Mouse (Mus musculus): Measurements from ENCODE around the gene Cd38. TPM values are rescaled to one million over a fixed set of nuclear protein-coding genes. Genes with fewer than 3 reads are reported as not detected.

Cd38 gene
- 0.40 and 0.48 TPM in 2 replicates for polyA plus RNA-seq (2012; rRNA removed)

DNA sequence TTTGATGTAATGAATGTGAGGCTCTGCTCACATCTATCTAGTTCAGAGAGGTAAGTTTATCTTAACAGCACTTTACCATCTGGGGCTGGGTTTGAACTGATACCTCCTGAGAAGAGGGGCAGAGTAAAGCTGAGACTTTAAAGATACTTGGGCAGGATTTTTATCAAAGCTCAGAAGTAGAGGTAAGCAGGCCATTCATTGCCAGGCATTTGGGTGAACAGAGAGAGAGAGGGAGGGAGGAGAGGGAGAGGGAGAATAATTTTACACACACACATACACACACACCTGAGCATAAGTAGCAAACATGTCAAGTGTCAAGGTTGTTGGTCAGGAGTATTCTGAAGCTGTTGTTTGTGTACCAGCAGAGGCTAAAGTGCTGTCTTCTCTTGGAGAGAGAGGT, at the start of gene Cd38:
TSS of gene Cd38 (plus strand) at position 301 of the 400 bp plus-strand sequence.
- no peak within 1 kb of the TSS for H3K27ac ChIP-seq (ENCODE audit: control insufficient read depth, insufficient read depth, low read depth, low read length)
- H3K27me3 ChIP-seq (ENCODE audit: control insufficient read depth, insufficient read depth, low read length), result no peaks in the 10 kb centered on the region
- peaks cover 7% of the 10 kb centered on the region; the same call in 1 of the 2 replicates for H3K4me1 ChIP-seq (ENCODE audit: control insufficient read depth, insufficient read depth, low read length)
- no peak for TF ChIP-seq CTCF (IDR thresholded peaks at IDR 0.05; ENCODE audit: control insufficient read depth, insufficient read depth, insufficient replicate concordance, low read depth, low read length)
- TF ChIP-seq POLR2A (IDR thresholded peaks at IDR 0.05; ENCODE audit: control insufficient read depth, low read depth, low read length), result no peak
- peak within 1 kb of the TSS; percentile 19 for H3K4me3 ChIP-seq (ENCODE audit: control insufficient read depth, low read depth, low read length)
- H3K36me3 ChIP-seq (ENCODE audit: control insufficient read depth, insufficient read depth, low read length), result no peaks in the 10 kb centered on the region

DNA sequence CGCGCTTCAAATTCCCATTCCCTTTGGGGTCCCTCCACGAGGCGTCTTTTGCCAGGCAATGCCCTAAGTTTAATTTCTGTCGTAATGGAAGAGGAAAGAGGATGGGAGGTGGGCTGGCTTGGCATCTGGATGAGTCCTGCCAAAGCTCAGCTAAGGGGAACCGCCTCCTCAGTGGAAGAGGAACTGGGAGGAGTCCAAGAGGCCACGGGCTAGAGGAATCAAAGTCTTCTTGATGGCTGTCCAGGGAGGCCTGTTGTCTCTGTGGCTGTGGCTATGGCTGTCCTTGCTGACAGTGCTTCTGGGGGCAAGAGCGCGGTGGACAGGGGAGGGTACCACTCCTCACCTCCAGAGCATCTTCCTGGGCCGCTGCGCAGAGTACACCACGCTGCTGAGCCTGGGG, 49.7 kb upstream of the Cd38 start, which contains the start of gene Bst1:
TSS of gene Bst1 (plus strand) at position 191 of the 400 bp plus-strand sequence.
- TF ChIP-seq CTCF (IDR thresholded peaks at IDR 0.05; ENCODE audit: control insufficient read depth, insufficient read depth, insufficient replicate concordance, low read depth, low read length) (no peak), POLR2A (IDR thresholded peaks at IDR 0.05; ENCODE audit: control insufficient read depth, low read depth, low read length) (no peak)
- no peaks in the 10 kb centered on the region; the same call in 1 of the 2 replicates for H3K4me1 ChIP-seq (ENCODE audit: control insufficient read depth, insufficient read depth, low read length)
- H3K27me3 ChIP-seq (ENCODE audit: control insufficient read depth, insufficient read depth, low read length), result no peaks in the 10 kb centered on the region
- no peak within 1 kb of the TSS for H3K27ac ChIP-seq (ENCODE audit: control insufficient read depth, insufficient read depth, low read depth, low read length)
- H3K36me3 ChIP-seq (ENCODE audit: control insufficient read depth, insufficient read depth, low read length), result no peaks in the 10 kb centered on the region
- H3K4me3 ChIP-seq (ENCODE audit: control insufficient read depth, low read depth, low read length), result no peak within 1 kb of the TSS

DNA sequence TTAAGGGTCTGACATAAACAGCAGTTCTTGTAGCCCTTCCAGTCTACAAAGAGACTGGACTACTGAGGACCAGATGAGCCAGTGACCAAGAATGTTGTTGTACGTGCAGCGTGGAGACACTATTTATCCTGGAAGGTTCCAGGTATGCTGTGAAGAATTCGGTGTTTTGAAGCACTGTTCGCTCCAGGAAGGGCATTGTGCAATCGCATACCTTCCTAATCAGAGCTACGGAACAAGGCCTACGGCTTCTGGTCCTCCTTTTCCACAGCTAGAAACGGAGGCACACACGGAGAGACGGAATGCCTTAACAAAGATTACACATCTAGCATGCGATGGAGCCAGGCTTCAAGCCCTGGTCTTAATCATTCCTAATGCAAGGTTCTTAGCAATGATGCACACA, 47.6 kb upstream of the Cd38 start:
- no peak for TF ChIP-seq CTCF (IDR thresholded peaks at IDR 0.05; ENCODE audit: control insufficient read depth, insufficient read depth, insufficient replicate concordance, low read depth, low read length)
- no peak for TF ChIP-seq POLR2A (IDR thresholded peaks at IDR 0.05; ENCODE audit: control insufficient read depth, low read depth, low read length)
- Histone ChIP-seq H3K27ac (ENCODE audit: control insufficient read depth, insufficient read depth, low read depth, low read length) (no peak overlapping the region), H3K4me1 (ENCODE audit: control insufficient read depth, insufficient read depth, low read length) (no peaks in the 10 kb centered on the region; the same call in 1 of the 2 replicates), H3K27me3 (ENCODE audit: control insufficient read depth, insufficient read depth, low read length) (no peaks in the 10 kb centered on the region), H3K36me3 (ENCODE audit: control insufficient read depth, insufficient read depth, low read length) (no peaks in the 10 kb centered on the region), H3K4me3 (ENCODE audit: control insufficient read depth, low read depth, low read length) (no peak overlapping the region)

DNA sequence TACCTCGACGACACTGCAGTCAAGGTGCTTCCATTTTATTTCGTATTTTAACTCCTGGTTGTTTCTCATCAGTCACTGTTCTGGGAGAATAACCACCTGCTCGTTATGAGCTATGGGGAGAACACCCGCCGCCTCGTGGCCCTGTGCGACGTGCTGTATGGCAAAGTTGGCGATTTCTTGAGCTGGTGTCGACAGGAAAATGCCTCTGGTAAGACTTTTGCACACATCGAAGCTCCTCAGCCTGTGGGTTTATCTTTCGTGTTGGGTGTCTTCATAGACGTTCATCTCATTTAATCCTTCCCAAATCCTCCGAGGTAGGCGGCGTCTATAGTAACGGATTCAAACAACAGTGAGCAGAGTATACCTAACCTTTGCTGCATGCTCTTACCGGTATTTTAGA, 46.8 kb upstream of the Cd38 start, which contains the start of gene Fbxl5:
TSS of gene Fbxl5 (minus strand) at position 101 of the 400 bp plus-strand sequence.
- TF ChIP-seq POLR2A (IDR thresholded peaks at IDR 0.05; ENCODE audit: control insufficient read depth, low read depth, low read length) (no peak), CTCF (IDR thresholded peaks at IDR 0.05; ENCODE audit: control insufficient read depth, insufficient read depth, insufficient replicate concordance, low read depth, low read length) (no peak)
- no peak within 1 kb of the TSS for H3K27ac ChIP-seq (ENCODE audit: control insufficient read depth, insufficient read depth, low read depth, low read length)
- H3K27me3 ChIP-seq (ENCODE audit: control insufficient read depth, insufficient read depth, low read length), result no peaks in the 10 kb centered on the region
- H3K36me3 ChIP-seq (ENCODE audit: control insufficient read depth, insufficient read depth, low read length), result no peaks in the 10 kb centered on the region
- H3K4me1 ChIP-seq (ENCODE audit: control insufficient read depth, insufficient read depth, low read length), result no peaks in the 10 kb centered on the region; the same call in 1 of the 2 replicates
- no peak within 1 kb of the TSS for H3K4me3 ChIP-seq (ENCODE audit: control insufficient read depth, low read depth, low read length)

DNA sequence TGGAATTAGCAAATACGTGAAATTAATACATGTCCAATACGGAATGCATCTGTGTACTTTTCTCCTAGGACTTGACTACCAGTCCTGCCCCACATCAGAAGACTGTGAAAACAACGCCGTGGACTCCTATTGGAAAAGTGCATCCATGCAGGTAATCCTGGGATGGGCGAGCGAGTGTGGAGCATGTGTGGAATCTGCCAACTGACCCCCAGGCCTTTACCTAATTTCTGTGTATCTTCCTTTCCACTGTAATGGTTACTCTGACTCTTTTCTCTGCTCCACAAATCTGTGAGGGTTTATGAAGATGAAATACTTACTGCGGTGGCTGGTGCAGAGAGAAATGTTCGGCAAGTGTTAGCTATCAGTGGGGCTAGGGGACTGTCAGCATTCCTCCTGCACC, 46.2 kb upstream of the Cd38 start:
- Histone ChIP-seq H3K4me1 (ENCODE audit: control insufficient read depth, insufficient read depth, low read length) (no peaks in the 10 kb centered on the region; the same call in 1 of the 2 replicates), H3K27me3 (ENCODE audit: control insufficient read depth, insufficient read depth, low read length) (no peaks in the 10 kb centered on the region), H3K27ac (ENCODE audit: control insufficient read depth, insufficient read depth, low read depth, low read length) (no peak overlapping the region), H3K36me3 (ENCODE audit: control insufficient read depth, insufficient read depth, low read length) (no peaks in the 10 kb centered on the region), H3K4me3 (ENCODE audit: control insufficient read depth, low read depth, low read length) (no peak overlapping the region)
- no peak for TF ChIP-seq CTCF (IDR thresholded peaks at IDR 0.05; ENCODE audit: control insufficient read depth, insufficient read depth, insufficient replicate concordance, low read depth, low read length)
- no peak for TF ChIP-seq POLR2A (IDR thresholded peaks at IDR 0.05; ENCODE audit: control insufficient read depth, low read depth, low read length)

DNA sequence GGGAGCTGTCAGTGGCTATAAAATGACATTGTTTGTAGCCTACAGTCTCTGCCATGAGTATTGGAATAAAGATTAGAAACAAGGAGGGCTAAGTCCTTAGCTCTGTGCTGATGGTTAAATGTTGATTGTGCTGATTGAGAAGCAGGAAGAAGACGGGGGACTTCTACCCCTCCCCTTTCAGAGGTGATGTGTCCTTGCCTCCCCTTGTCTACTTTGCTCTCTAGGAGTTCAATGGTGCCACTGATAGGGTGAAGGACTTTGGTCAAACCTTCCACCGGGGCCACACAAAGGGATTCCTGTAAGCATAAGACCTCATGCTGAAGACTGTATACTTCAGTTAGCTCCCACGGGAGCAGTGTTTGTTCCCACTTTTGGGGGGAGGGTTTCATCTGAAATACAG, 45.5 kb upstream of the Cd38 start:
- Histone ChIP-seq H3K27me3 (ENCODE audit: control insufficient read depth, insufficient read depth, low read length) (no peaks in the 10 kb centered on the region), H3K36me3 (ENCODE audit: control insufficient read depth, insufficient read depth, low read length) (no peaks in the 10 kb centered on the region), H3K27ac (ENCODE audit: control insufficient read depth, insufficient read depth, low read depth, low read length) (no peak overlapping the region), H3K4me3 (ENCODE audit: control insufficient read depth, low read depth, low read length) (no peak overlapping the region), H3K4me1 (ENCODE audit: control insufficient read depth, insufficient read depth, low read length) (no peaks in the 10 kb centered on the region; the same call in 1 of the 2 replicates)
- TF ChIP-seq CTCF (IDR thresholded peaks at IDR 0.05; ENCODE audit: control insufficient read depth, insufficient read depth, insufficient replicate concordance, low read depth, low read length) (no peak), POLR2A (IDR thresholded peaks at IDR 0.05; ENCODE audit: control insufficient read depth, low read depth, low read length) (no peak)

DNA sequence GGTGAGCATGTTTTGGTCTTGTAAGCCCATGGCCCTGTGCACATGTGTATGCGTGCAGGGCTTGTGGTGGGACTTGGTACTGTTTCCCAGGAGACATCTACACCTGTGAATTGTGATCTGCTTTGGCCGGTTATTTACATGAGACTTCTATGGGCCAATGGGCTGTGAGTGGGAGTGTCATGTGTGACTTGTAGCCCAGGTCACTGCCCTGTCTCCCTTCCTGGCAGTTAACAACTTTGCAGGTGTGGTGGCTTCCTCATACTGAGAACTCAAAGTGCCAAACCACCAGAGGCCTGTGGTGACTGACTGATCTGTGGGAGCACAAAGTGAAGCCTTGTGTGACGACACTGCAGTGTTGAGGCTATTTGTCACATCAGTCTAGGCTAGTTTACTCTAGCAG, 43.8 kb upstream of the Cd38 start:
- TF ChIP-seq CTCF (IDR thresholded peaks at IDR 0.05; ENCODE audit: control insufficient read depth, insufficient read depth, insufficient replicate concordance, low read depth, low read length) (no peak), POLR2A (IDR thresholded peaks at IDR 0.05; ENCODE audit: control insufficient read depth, low read depth, low read length) (no peak)
- Histone ChIP-seq H3K27ac (ENCODE audit: control insufficient read depth, insufficient read depth, low read depth, low read length) (no peak overlapping the region), H3K27me3 (ENCODE audit: control insufficient read depth, insufficient read depth, low read length) (no peaks in the 10 kb centered on the region), H3K4me3 (ENCODE audit: control insufficient read depth, low read depth, low read length) (no peak overlapping the region), H3K36me3 (ENCODE audit: control insufficient read depth, insufficient read depth, low read length) (no peaks in the 10 kb centered on the region), H3K4me1 (ENCODE audit: control insufficient read depth, insufficient read depth, low read length) (no peaks in the 10 kb centered on the region)

Data from testis, adult 2 months (tissue).